Mouse (Mus musculus) neural tube, embryonic 15.5 days (tissue): Measurements from ENCODE around the gene Grifin. TPM values are rescaled to one million over a fixed set of nuclear protein-coding genes. Genes with fewer than 3 reads are reported as not detected.

Source experiments
- ATAC-seq: fragments of 200-750 bp; cut with Nextera tagmentation; 2 replicates; pipeline ENCODE4 v1.8.0; 2017; ENCODE audit warnings: mild to moderate bottlenecking, moderate TSS enrichment, moderate library complexity; ENCODE audit not compliant: low FRiP score
- H3K27ac ChIP-seq: fragments of 300-500 bp; sonication (generic); replicated peaks from 2 replicates; pipeline ENCODE4 v1.5.1; 2015; ENCODE audit warnings: mild to moderate bottlenecking, inconsistent platforms
- H3K27me3 ChIP-seq: fragments of 300-500 bp; sonication (generic); replicated peaks from 2 replicates; pipeline ENCODE4 v1.6.1; 2015; ENCODE audit warnings: inconsistent platforms
- H3K36me3 ChIP-seq: fragments of 300-500 bp; sonication (generic); 2 replicates; pipeline ENCODE4 v1.6.1; 2015; ENCODE audit warnings: inconsistent platforms
- H3K4me1 ChIP-seq: fragments of 300-500 bp; sonication (generic); 2 replicates; pipeline ENCODE4 v1.6.1; 2015; ENCODE audit warnings: inconsistent platforms
- H3K4me2 ChIP-seq: fragments of 300-500 bp; sonication (generic); 2 replicates; pipeline ENCODE4 v1.6.1; 2015; ENCODE audit warnings: inconsistent platforms, mild to moderate bottlenecking, moderate library complexity
- H3K4me3 ChIP-seq: fragments of 300-500 bp; sonication (generic); replicated peaks from 2 replicates; pipeline ENCODE4 v1.5.1; 2015; ENCODE audit warnings: mild to moderate bottlenecking, inconsistent platforms
- H3K9ac ChIP-seq: fragments of 300-500 bp; sonication (generic); replicated peaks from 2 replicates; pipeline ENCODE4 v1.6.1; 2015; ENCODE audit warnings: mild to moderate bottlenecking, inconsistent platforms
- H3K9me3 ChIP-seq: fragments of 300-500 bp; sonication (generic); replicated peaks from 2 replicates; pipeline ENCODE4 v1.6.1; 2016; ENCODE audit warnings: inconsistent platforms
- WGBS: fragments of 180-500 bp; shearing (Covaris S2); methylation state at CpG from one replicate; pipeline ENCODE4 v1.1.7; 2015; ENCODE audit warnings: mixed read lengths; 5-methylcytosine and 5-hydroxymethylcytosine counted together
- polyA plus RNA-seq: library from polyadenylated mRNA; unstranded; fragments of >200 nt; fragmentation: Nextera tagmentation; extraction: Ambion mirVana; gene quantifications from 2 replicates; pipeline ENCODE4 v1.2.1, GENCODE M21; 2015

Gene Grifin
- polyA plus RNA-seq, 1 experiment from 2014 or later = not detected

DNA sequence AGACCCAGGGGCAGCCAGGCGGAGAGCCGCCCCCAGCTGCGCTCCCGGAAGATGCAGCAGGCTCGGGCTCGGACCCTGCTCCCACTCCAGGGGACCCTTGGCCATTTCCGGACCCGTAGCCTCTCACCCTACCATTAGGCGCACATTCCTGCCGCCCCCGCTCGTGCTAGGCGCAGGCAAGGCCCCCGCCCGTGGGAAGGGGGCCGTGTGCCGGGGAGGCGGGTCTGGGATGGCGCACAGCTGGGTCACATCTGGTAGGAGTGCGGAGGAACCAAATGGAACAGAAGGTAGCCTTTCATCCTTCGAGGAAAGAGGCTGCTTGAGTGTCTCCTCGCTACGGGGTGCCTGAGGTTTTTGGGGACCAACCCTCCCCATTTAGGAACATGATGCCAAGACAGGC is 41.5 kb upstream of the Grifin start:
- H3K9me3 ChIP-seq = no peaks in the 10 kb centered on the region
- H3K9ac ChIP-seq = peak overlapping the region; percentile 30; the same call in 1 of the 2 replicates
- under 1% methylated on average over 22 of the region's 23 CpGs for WGBS
- peaks cover 21% of the 10 kb centered on the region for H3K27me3 ChIP-seq
- ATAC-seq = no peak
- H3K4me3 ChIP-seq = peak overlapping the region; percentile 50
- no peaks in the 10 kb centered on the region for H3K36me3 ChIP-seq
- peaks cover 51% of the 10 kb centered on the region for H3K4me1 ChIP-seq
- peak overlapping the region; percentile 93 for H3K4me2 ChIP-seq
- H3K27ac ChIP-seq = no peak overlapping the region

DNA sequence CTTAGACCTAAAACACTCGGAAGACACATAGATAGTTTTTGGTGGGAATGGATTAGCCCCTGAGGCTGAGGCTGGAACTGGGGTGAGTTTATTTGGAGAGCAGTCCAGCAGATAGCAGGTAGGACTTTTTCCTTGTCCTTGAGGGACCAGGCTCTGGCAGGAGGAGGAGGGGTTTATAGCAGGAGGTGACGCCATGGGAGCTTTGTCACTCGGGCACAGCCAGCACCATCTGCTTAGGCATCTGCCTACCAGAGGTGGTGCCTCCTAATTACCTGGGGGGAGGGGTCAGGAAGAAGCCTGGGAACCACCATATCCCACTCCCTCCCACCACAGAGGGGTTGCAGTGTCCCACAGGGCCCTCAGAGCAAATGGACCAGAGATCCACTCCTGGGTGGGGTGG is 40.4 kb upstream of the Grifin start:
- 30% methylated on average over 3 of the region's 3 CpGs for WGBS
- no peaks in the 10 kb centered on the region for H3K36me3 ChIP-seq
- H3K27ac ChIP-seq = no peak overlapping the region

DNA sequence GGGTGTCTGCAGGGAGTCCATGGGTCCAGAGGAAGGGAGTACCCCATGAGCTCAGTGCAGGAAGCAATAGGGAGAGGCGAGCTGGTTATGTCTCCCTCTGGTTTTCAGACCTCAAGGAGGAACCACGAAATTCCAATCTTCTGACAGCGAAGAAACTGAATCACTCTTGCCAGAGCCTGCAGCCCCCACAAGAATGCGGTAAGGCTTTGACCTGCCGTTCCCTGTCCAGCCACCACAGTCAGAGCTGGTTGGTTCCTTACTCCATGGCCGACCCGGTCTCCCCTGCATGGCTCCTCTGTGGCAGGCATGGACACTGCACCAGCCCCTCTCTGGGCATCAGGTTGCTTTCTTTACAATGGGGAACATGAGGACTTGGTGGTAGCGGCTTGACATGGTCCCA is 39.5 kb upstream of the Grifin start:
- Histone ChIP-seq H3K4me2 (no peak overlapping the region), H3K36me3 (no peaks in the 10 kb centered on the region), H3K27me3 (peaks cover 21% of the 10 kb centered on the region), H3K9me3 (no peaks in the 10 kb centered on the region), H3K9ac (no peak overlapping the region), H3K4me1 (peaks cover 34% of the 10 kb centered on the region), H3K4me3 (no peak overlapping the region), H3K27ac (no peak overlapping the region)
- no peak for ATAC-seq
- 78% methylated on average over 8 of the region's 8 CpGs for WGBS

More for the DNA sequence above, 40.4 kb upstream of the Grifin start:
- H3K9ac ChIP-seq = no peak overlapping the region
- no peaks in the 10 kb centered on the region for H3K9me3 ChIP-seq
- H3K4me2 ChIP-seq = no peak overlapping the region
- H3K27me3 ChIP-seq = peaks cover 21% of the 10 kb centered on the region
- no peak overlapping the region for H3K4me3 ChIP-seq
- peaks cover 40% of the 10 kb centered on the region for H3K4me1 ChIP-seq
- no peak for ATAC-seq

DNA sequence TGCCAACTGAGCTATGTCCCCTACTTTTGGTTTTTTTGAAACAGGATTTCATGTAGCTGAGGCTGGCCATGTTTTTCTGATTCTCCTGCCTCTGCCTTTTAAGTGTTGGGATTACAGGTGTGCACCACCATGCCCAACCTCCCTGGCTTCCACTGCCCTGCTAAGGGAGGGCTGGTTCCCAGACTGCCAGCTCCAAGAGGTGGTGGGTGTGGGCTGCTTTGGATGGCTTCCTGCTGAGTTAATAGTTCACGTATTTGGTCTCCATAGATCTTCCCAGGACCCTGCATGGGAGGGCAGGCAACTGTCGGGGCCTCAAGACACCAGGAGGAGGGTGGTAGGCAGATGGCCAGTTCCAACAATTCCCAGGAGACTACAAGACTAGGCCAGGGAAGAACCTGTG is 37.7 kb upstream of the Grifin start:
- Histone ChIP-seq H3K27ac (no peak overlapping the region), H3K4me3 (no peak overlapping the region), H3K4me1 (peaks cover 19% of the 10 kb centered on the region), H3K27me3 (peaks cover 21% of the 10 kb centered on the region), H3K9me3 (no peaks in the 10 kb centered on the region), H3K4me2 (no peak overlapping the region), H3K36me3 (no peaks in the 10 kb centered on the region), H3K9ac (no peak overlapping the region)
- 36% methylated on average over 2 of the region's 2 CpGs for WGBS
- no peak for ATAC-seq

DNA sequence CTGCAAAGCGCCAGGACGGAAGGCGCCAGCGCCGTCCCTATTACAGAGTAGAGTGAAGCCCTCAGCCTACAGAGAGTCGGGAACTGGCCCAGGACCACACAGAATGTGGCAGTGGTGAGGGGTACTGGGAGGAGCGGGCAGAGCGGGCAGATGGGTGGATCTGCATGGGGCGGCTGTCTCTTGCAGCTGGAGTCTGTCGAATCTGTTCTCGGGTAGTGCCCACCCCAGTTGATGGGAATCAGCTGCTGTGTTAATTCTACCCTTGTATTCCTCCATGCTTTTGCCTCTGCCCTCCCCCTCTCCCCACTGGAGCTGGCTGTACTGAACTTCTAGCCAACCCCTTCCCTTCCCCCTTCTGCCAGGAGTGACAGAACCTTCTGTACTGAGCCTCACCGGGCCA is 36.8 kb upstream of the Grifin start:
- 52% methylated on average over 12 of the region's 12 CpGs for whole genome bisulfite sequencing
- Histone ChIP-seq H3K9ac (no peak overlapping the region), H3K4me2 (no peak overlapping the region), H3K36me3 (no peaks in the 10 kb centered on the region), H3K9me3 (no peaks in the 10 kb centered on the region), H3K4me1 (peaks cover 11% of the 10 kb centered on the region), H3K27ac (no peak overlapping the region), H3K4me3 (no peak overlapping the region), H3K27me3 (peaks cover 17% of the 10 kb centered on the region)
- no peak for ATAC-seq

DNA sequence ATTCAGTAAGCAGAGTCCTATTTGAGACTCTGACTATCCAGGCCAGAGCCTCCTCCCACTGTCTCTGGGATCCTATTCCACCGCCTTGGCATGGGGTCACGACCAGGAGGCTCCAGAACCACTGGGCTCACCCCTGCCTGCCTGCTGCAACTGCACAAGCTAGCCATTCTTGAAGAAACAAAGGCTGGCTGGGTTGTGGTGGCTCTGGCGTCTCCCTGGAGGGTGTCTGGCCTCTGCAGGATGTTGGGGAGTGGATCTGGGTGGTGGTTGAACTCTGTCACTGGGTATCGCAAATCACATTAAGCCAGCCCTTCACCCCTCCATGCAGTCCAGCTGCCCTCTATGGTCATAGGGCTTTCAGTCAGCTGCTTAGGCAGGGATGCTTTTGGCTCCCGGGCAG is 35.1 kb upstream of the Grifin start:
- H3K4me2 ChIP-seq = no peak overlapping the region
- no peak overlapping the region for H3K4me3 ChIP-seq
- no peak overlapping the region for H3K27ac ChIP-seq
- ATAC-seq = no peak
- H3K27me3 ChIP-seq = peaks cover 2% of the 10 kb centered on the region; the same call in 1 of the 2 replicates
- H3K9me3 ChIP-seq = no peaks in the 10 kb centered on the region
- H3K36me3 ChIP-seq = no peaks in the 10 kb centered on the region
- no peaks in the 10 kb centered on the region for H3K4me1 ChIP-seq
- WGBS = 36% methylated on average over 5 of the region's 5 CpGs
- H3K9ac ChIP-seq = no peak overlapping the region

DNA sequence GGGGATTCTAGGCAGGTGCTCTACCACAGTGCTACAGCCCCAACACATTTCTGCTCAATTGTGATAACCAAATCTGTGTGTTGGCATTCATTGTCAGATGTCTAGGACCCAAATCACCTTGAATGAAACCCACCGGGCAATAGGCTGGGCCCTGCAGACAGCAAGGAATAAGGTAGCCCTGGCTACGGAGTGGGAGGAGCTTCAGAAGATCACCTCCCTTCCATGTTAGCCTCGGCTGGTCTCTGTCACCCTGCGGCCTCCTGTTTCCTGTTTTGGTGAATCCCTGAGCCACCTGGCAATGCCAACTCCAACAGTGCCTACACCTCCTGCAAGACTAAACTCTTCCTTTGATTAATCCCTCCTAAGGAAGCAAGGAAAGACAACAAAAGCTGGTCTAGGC is 32.9 kb upstream of the Grifin start:
- no peaks in the 10 kb centered on the region for H3K27me3 ChIP-seq
- WGBS = 92% methylated on average over 4 of the region's 4 CpGs
- no peaks in the 10 kb centered on the region for H3K4me1 ChIP-seq
- no peaks in the 10 kb centered on the region for H3K36me3 ChIP-seq
- no peaks in the 10 kb centered on the region for H3K9me3 ChIP-seq
- no peak for ATAC-seq
- H3K4me3 ChIP-seq = no peak overlapping the region
- H3K9ac ChIP-seq = no peak overlapping the region
- H3K27ac ChIP-seq = no peak overlapping the region
- no peak overlapping the region for H3K4me2 ChIP-seq

DNA sequence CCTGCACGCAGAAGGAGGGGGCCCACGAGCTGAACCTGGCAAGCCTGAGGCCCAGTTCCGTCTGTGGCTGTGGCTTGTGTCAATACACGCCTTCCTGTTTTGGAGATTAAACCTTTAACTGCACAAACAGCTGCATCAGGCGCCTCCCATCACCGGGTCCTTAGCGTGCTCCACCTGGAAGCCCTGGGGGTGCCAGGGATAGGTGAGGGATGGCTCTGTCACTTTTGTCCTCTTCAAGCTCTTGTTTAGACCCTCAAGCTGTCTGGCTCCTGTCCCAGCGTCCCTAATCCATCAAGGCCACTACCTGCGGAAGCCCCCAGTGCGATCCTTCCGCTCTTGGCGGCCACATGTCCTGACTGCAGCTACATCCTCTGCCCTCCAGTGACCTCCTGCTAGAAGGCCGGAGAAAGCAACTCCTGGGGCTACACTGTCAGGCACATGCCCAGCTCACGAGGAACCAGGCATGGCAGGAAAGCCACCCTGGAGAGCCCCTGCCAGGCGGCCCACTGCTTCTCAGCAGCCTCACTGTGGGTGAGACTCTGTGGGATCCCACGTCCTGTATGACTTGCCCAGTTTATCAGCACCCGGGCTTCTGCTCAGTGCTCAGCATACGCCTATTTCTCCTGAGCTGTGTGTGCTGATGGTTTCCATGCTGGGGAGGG is 32.2 kb upstream of the Grifin start:
- Histone ChIP-seq H3K4me1 (no peaks in the 10 kb centered on the region), H3K9ac (no peak overlapping the region), H3K9me3 (no peaks in the 10 kb centered on the region), H3K4me3 (no peak overlapping the region), H3K27me3 (no peaks in the 10 kb centered on the region), H3K4me2 (no peak overlapping the region), H3K27ac (no peak overlapping the region), H3K36me3 (no peaks in the 10 kb centered on the region)
- ATAC-seq = no peak
- 74% methylated on average over 18 of the region's 18 CpGs for WGBS

DNA sequence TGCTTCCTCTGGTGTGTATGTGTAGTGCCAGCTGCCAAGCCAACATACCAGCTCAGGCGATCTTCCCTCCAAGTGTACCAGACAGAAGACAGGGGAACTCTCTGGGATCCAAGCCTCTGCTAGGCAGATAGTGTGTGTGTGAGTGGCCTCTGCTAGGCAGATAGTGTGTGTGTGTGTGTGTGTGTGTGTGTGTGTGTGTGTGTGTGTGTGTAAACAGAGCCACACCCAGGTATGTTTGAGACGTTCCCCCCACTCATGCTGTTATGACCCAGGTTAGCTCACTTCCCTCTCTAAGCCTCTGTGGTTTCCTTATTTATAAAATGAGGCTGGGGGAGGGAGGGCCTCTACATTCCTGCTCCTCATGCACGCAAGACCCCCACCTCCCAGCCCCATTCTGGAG is 31.6 kb upstream of the Grifin start:
- no peak for ATAC-seq
- Histone ChIP-seq H3K4me1 (no peaks in the 10 kb centered on the region), H3K27ac (no peak overlapping the region), H3K4me3 (no peak overlapping the region), H3K9ac (no peak overlapping the region), H3K9me3 (no peaks in the 10 kb centered on the region), H3K36me3 (no peaks in the 10 kb centered on the region), H3K4me2 (no peak overlapping the region), H3K27me3 (no peaks in the 10 kb centered on the region)
- 73% methylated on average over 3 of the region's 3 CpGs for WGBS

DNA sequence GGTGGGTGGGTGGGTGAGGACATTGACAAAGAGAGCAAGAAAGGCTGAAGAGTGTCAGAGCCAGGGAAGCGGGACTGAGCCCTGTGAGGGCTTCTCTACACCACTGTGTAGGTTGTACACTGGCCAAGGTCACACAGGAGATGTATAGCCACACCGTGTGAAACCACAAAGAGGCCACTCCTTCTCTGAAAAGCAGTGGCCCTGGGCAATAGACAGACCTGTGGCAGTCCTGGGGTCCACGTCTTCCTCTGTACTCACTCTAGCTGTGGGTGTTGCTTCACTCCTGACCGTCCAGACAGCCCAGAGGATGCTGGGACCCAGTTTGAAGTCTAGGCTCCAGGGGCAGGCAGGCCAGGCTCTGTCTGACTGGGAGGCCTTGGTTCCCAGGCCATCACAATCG is 30.0 kb upstream of the Grifin start:
- Histone ChIP-seq H3K9me3 (no peaks in the 10 kb centered on the region), H3K4me2 (no peak overlapping the region), H3K27me3 (no peaks in the 10 kb centered on the region), H3K27ac (no peak overlapping the region), H3K4me3 (no peak overlapping the region), H3K4me1 (no peaks in the 10 kb centered on the region), H3K36me3 (no peaks in the 10 kb centered on the region), H3K9ac (no peak overlapping the region)
- no peak for ATAC-seq
- 65% methylated on average over 5 of the region's 5 CpGs for WGBS

DNA sequence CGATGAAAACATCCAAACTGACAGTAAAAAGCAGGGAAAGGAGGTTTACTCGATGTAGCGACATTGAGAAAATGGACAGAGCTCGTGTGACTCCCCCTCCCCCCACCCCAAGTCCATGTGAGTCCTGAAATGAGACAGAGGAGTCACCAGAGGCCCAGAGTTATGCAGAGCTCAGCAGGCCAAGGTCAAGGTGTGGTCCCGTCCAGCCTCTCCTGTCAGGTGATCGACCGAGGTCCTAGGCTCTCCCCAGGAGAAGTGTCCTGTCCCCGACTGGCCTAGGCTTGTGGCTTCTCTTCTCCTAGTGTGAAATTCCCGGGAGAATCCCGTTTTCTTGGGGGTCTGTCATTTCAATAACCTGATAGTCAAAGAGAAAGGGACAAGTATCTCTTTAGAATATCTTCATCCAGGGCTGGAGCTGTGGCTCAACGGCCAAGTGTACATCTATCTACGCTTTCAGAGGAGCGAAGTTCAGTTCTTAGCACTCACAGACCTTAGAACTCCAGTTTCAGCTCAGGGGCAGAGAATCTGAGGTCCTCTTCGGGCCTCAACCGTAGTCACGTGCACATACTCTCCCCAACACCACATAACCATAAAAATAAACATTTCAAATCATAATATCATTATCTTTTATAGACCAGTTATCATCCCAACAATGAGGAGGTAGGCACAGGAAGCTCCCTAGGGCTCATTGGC is 24.4 kb upstream of the Grifin start:
- WGBS = 93% methylated on average over 16 of the region's 16 CpGs
- Histone ChIP-seq H3K4me3 (no peak overlapping the region), H3K4me2 (no peak overlapping the region), H3K9ac (no peak overlapping the region), H3K27ac (no peak overlapping the region), H3K9me3 (no peaks in the 10 kb centered on the region), H3K36me3 (no peaks in the 10 kb centered on the region), H3K27me3 (no peaks in the 10 kb centered on the region), H3K4me1 (0 out of 2 replicates have a peak, but pooled peaks cover under 1% of the 10 kb centered on the region)
- ATAC-seq = no peak

DNA sequence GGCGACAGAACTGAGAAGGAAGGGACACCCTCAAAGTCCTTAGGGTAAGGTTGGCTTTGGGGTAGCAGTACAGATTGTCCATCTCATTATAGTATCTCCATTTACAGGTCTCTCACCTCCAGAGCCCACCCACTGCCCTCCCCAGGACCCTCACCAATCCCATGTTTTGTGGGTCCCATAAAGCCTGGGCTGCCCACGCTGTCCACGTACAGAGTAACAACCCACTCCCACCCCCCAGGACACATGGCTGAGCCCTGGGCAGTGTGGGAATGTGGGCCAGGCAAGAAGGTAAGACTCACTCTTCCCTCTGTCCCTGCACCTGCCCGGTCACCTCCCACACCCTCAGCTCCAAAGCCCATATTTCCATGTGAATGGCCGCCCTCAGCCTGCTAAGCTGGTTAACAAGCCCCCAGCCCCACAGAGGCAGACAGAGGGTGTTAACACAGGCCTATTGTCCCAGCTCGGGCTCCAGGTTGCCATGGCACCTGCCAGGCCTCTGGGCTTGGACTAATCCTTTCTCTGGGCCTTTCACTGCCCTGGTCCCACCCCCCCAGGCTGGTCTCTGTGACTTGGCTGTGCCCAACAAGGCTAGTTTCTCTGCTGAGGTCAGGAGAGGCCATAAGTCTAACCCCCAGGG is 19.0 kb upstream of the Grifin start:
- Histone ChIP-seq H3K27ac (no peak overlapping the region), H3K27me3 (no peaks in the 10 kb centered on the region), H3K9me3 (no peaks in the 10 kb centered on the region), H3K4me3 (no peak overlapping the region), H3K9ac (no peak overlapping the region), H3K36me3 (no peaks in the 10 kb centered on the region), H3K4me2 (no peak overlapping the region), H3K4me1 (peaks cover 27% of the 10 kb centered on the region)
- 14% methylated on average over 6 of the region's 6 CpGs for WGBS
- ATAC-seq = no peak; the same call in 1 of the 2 replicates
